Mouse (Mus musculus): Measurements from ENCODE around the gene Ppp4r1. TPM values are rescaled to one million over a fixed set of nuclear protein-coding genes. Genes with fewer than 3 reads are reported as not detected.
A peak's percentile ranks its signal among the peaks of the same experiment; 100 is the strongest.

The Ppp4r1 gene
- total RNA-seq, 2 experiments from 2014 or later = 67.6 to 72.7 TPM

DNA sequence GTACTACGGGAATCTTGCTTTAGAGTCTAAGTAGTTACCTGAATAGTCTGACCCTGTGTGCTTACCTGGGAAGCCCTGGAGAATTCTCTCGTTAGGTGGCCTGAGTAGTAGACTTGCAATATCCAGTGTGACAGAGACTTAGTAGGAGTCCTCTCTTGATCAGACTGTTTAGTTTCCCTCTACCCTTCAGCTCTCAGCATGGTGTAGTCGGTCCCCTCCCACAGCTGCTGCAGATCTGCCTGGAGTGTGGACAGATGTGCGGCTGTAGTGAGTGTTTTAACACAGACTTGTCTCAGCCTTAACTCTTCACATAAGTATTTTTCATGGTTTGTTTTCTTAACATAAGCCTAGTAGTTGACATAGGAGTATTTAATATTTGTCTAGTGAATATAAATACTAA, 19.7 kb downstream of the Ppp4r1 start:
- DNase-seq = no peak

DNA sequence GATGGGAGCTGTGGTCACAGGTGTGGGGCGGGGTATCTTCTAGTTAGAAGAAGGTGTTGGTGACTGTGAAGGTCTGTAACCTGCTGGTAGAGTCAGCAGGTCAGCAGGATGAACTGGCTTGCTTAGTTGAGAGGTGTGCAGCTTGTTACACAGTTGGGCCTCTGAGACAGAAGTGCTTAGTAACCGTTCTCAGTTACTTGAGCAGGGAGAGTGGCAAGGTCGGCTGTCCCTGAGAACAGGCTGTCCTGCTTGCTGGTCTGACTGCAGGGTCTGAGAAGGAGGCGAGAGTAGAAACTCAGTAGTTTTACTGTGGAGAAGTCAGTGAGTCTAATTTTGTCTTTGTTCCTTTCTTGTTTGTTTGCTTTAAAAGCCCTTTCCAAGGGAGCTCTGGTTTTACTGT, 23.6 kb downstream of the Ppp4r1 start:
- DNase-seq = peak in 1 of 2 experiments; percentile 45

DNA sequence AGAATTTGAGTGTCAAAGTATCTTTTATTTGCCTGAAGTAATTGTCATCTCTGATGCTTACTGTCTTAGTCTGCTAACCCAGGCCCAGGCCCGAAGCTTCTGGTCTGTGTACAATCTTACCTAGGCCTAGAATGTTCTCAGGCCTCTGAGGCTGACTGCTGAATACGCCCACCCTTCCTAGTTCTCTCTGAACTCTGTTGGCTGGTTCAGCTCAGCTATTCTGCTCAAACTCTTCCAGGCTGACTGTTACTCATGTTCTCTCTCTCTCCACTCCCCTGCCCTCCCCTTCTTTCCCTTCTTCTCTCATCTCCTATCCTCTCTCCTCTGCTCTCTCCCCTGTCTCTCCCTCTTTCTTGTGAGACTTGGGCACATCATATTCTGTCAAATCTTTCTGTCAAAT, 24.0 kb downstream of the Ppp4r1 start:
- DNase-seq = no peak

DNA sequence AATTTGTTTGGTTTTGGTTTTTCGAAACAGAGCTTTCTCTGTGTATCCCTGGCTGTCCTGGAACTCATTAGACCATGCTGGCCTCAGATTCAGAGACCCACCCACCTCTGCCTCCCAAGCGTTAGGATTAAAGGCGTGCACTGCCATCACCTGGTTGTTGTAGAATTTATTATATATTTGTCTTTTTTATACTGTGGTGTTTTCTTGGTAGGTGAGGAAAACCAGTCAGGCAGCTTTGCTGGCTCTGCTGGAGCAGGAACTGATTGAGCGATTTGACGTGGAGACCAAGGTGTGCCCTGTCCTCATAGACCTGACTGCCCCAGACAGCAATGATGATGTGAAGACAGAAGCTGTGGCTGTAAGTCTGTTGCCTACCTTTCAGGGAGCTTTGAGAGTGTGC, 28.7 kb downstream of the Ppp4r1 start:
- DNase-seq = no peak

DNA sequence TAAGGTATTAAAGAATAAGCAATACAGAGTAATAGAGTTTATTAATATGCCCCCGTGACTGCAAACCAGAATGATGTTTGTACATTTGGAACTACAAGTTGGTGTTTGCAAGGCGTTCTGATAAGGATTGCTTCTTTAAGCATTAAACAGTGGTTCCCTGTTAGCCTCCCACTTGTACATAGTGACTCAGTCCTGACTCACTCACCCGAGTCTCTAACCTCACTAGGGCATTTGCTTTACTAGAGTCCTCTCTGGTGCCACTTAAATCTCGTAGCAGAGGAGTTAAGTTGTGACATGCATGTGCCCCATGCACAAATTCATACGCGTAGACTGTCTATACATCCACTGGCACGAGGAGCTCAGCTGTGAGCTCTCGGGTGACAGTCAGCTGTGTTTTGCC, 31.4 kb downstream of the Ppp4r1 start:
- peak; percentile 22 to 27 for DNase-seq

DNA sequence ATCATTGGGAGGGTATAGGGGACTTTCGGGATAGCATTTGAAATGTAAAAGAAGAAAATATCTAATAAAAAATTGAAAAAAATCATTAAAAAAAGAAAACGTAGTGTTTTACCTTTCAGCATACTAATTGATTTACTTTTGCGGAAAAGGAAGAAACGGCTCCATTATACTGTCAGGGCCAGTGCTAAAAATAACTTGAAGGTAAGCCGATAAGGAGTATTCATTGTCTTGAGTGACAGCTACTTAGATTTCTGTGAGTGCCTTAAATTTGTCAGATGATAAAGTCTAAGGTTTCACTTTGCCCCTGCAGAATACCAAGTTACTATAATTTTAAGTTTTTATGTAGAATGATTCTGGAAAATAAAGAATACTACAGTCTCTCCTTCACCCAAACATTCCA, 37.8 kb downstream of the Ppp4r1 start:
- DNase-seq = no peak

DNA sequence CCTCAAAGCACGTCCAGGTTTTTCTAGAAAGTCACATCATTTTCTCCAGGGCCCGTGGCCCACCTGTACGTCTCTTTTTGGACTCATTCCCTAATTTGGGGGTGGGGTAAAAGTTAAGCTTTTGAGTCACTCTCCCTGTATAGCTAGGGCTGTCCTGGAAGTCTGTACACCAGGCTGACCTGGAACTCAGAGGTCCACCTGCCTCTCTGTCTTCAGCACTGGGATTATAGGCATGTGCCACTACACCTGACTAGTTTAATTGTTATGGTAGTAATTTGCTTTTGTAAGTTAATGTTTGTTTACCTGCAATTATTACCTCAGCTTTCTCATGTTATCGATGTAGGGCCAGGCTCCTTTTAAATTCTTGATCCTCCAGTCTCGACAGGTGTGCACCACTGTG, 40.0 kb downstream of the Ppp4r1 start:
- DNase-seq = no peak

DNA sequence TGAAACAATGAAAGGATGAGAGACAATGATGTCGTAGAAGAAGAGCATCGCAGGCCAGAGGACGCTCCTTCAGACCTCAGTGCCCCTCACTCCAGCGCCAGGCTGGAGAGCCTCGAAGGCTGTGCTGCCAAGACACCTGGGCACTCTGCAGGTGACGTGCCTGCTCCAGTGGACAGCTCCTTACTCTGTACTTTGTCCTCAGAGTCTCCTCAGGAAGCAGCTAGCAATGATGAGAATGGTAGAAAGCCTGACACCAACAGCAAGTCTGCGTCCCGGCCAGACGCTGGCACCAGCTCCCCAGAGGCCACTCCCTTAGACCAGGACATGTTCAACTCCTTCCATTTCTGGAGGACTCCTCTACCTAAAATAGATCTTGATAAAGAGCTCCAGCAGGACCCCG, 41.9 kb downstream of the Ppp4r1 start:
- DNase-seq = no peak

DNA sequence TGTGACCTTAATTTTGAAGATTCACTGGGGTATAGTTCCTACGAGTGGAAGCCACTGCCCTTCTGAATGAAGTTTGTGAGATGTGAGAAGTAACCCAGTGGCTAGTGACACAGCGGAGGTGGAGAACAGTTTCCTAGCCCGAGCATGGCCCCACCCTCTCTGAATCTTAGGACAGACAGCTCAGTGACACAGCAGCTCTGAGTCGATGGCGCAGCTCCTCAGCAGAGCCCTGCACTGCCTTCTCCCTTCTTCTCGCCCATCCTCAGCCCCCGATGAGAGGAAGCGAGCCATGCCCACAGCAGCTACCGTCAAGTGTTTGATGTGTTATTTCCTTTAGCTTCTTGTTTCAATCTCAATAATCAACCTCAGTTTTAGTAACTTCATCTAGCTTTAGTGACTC, 43.9 kb downstream of the Ppp4r1 start:
- no peak for DNase-seq

DNA sequence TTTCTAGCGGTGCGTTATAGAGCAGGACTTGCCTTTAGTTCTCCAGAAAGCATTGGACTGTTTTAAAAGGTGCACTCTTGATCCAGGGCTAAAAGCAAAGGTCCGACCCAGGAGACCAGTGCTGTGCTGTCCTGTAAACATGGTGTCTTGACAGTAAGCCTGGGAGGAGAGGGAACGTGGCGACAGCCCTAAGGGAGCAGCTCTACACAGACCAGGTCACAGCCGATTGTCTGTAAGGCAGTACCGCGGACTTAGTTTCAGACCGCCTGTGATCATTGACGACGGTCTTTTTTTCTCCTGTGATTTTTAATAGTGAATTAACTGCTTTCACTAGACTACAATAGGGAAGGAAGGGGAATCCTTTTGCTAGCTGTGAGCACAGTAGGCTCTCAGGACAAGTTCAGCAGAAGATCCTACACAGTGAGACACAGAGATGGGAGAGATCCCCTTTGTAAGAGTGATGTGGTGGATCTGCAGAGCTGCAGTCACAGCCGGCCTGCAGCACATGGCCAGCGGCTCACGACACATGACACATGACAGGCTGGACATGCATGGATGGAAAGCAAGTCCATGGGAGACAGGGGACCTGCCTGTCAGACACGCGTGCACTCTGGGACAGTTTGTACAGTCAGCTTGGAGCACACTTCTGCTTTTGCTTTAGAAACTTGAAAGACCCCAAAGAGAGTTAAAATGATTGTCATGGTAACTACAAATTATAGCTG, 44.9 kb downstream of the Ppp4r1 start:
- no peak for DNase-seq

DNA sequence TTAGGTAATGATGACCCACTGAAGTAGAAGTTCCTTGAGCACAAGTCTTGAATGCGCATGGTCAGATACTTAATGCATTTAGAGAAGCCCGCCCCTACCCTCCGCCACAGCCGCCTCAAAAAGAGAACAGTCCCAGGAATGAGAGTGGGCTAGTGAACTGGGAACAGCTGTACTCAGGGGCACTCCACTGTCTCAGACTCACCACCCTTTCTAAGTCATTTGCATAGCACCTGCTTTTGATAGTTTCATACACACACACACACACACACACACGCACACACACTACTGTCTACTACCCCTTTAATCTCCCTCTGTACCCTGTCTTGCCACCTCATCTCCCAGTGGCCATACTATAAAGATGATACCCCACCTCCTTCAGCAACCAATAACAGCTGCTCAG, 45.5 kb downstream of the Ppp4r1 start:
- DNase-seq = no peak

DNA sequence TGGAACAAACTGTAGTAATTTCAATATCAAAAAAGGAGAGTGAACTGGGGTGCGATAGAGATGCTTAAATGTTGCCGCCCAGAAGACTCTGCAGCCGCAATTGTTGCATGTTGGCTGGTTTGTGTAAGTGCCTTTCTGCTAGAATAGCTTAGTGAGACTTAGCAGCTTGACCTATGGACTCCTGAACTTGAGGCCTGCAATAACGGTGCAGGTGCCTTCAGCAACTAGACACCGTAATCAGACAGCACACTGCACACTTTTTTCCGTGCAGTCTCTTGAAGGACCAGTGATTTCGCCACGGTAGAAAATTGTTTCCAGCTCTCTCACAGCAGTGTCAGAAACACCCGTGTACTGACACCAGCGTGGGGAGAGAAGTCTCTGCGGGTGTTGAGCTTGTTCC, 46.6 kb downstream of the Ppp4r1 start:
- no peak for DNase-seq

DNA sequence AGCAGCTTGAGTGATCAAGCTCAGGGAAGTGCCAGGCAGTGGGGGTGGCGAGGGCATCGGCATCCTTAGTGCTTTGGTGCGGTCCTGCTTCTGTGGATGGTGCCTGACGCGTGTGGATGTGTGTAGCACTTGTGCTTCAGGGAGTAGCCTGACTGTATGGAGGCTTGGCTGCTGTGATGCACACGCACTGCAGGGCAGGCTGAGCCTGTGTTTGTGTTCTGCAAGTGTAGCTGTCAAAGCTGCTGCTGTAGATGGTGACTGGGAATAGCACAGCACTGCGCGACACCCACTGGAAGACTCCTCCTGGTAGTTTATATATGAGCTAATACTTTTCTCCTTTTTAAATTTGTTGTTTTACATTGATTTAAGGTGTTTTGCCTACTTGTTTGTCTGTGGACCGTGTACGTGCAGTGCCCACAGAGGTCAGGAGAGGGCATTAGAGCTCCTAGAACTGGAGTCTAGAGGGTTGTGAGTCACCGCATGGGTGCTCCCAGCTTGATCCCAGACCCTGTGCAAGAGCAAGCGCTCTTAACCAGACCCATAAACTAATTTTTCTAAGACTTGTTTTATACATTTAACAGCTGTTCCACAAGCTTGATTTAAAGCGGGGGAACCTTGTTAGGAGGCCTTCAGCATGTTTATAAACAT, 48.0 kb downstream of the Ppp4r1 start:
- DNase-seq = peak; percentile 28 to 50

DNA sequence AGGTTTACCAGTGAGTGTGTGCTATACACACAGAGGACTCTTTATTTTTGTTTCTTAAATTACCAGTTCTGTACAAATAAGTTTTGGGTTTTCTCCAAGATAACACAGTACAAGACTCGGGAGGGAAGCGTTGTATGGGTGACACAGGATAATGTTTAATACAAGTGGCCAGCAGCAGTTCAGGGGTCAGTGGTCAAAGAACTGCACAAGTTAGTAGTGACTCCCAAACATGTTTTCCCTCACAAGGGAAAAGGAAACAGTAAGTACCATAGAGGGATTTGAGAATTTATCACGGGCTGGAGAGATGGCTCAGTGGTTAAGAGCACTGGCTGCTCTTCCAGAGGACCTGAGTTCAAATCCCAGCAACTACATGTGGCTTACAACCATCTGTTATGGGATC, 51.5 kb downstream of the Ppp4r1 start:
- DNase-seq = no peak

DNA sequence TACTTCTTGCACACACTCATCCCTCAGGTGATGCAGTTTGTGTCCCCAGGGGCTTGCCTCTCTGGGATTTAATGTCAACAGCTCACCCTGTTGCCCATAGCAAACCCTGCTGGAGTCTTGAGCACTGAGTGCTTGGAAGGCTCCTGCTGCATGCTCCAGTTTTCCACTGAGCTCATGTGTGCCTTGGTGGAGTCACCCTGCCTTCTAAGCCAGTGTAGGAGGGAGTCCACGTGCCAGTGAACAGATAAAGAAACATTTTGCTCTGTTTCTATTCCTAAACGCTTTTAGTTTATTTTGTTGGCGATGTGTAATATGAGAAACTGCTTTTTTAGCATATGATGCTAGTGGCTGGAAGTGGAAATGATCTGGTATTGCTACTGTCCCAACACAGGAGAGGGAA, 54.4 kb downstream of the Ppp4r1 start:
- DNase-seq = no peak

DNA sequence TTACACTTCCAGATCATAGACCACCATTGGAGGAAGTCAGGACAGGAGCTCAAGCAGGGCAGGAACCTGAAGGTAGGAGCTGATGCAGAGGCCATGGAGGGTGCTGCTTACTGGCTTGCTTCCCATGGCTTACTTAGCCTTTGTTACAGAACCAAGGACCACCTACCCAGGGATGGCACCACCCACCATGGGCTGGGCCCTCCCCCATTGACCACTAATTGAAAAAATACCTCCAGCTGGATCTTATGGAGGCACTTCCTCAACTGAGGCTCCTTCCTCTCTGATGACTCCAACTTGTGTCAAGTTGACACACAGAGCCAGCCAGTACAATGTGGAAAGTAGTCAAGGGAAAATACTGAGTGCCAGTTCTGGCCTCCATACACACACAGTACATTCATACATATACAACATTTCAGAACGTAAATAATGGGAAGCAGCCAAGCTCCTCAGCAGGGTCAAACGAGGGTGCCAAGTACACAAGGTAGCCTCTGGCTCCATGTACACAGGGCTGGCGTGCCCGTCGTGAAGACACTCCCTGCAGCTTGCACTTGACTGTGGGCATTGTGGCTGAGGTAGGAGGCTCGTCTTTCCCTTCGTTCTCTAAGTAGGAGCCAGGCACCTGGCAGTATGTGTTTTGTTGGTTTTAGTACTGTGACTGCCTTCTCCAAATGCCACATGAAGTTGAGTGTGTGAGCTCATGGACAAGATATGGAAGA, 57.3 kb downstream of the Ppp4r1 start:
- DNase-seq = no peak

DNA sequence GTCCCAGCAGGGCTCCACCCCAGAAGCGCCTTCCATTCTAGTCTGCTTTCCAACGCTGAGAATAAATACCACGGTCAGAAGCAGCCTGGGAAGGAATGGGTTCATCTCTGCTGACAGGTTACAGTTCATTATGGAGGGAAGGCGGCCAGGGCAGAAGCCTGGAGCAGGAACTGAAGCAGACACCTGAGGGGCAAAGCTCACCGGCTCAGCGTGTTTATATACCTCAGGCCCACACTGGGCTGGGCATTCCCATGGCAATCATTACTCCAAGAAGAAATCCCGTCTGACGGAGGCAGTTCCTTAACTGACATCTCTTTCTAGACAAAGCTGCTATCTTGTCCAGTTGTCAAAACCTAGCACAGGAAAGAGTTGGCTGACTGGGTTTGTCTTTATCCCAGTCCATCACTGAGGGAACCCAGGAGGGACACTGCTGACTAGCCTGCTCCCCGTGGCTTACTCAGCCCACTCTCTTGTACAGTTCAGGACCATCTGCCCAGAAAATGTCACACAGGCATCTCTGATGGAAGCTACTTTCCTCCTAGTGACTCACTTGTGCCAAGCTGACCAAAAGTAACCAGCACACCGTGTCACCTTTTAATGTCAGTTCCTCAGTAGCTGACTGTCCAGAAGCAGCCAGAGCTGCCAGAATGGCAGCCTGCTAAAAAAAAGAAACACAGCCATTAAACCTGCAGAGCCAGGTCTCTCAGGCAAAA, 60.5 kb downstream of the Ppp4r1 start:
- DNase-seq = peak in 1 of 2 experiments; percentile 13

DNA sequence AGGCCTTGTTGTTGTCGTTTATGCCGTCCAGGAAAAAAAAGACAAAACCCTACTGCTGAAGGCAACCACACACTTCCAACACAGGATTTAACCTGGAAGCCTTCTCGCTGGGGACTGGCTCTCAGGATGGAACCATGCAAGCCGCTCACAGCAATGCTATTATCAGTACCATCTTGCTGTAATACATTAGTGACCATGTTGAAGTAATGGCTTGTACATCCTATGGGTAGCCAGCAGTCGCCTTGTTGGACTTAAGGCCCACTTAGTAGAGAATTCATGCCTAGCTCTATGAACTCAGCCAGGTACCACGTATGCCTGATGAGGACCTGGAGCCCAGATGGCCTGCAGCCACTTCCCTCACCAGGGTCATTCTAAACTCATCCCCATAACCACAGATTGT, 63.0 kb downstream of the Ppp4r1 start:
- DNase-seq = no peak

DNA sequence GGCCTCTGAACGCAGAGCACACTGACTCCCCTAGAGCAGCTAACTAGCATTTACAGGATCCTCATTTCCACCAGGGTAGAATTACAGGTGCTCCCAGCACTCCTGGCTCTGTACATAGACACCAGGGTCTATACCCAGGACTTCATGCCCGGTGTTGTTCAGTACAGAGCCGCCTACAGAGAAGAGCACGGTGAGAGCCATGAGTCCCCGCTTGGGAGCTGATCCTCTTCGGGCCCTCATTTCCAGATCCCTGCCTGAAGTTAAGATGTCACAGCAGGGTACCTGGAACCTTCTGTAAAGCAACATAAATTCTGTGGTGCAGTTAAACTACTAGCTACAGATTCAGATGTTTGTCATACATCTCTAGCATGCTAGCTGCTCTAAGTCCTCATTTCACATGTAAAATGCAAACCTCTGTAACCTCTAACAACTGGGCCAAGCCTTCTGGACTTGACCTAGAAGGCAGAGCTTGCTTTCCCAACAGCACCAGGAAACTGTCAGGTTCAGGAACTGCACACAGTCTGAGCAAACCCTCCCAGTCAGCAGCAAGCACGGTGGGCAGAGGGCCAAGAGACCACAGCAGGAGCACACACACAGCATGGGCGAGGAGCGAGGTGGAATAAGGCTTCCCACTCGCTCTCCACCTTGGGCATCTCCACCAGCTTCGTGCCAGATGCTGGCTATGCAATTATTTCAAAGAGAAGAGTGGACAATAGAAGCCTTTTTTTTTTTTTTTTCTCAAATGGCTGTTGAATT, 65.5 kb downstream of the Ppp4r1 start:
- DNase-seq = no peak

DNA sequence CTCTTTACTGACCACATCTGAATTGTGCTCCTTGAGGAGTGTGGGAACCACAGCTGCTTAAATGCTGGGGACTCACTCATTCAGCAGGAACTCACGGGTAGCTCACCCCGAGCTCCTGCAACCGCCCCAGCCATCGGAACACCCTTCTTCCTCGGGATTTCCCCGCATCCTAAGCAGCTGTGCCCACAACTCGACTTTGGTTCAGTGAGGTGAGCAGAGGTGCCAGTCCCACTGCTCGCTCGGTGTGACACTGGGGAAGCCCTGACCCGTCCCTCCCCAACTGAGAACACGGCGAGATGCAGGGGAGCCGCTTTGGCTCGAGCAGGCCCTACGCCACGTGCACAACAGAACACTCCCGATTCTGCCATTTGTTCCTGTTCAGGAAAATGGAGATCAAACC, 68.1 kb downstream of the Ppp4r1 start:
- DNase-seq = no peak

DNA sequence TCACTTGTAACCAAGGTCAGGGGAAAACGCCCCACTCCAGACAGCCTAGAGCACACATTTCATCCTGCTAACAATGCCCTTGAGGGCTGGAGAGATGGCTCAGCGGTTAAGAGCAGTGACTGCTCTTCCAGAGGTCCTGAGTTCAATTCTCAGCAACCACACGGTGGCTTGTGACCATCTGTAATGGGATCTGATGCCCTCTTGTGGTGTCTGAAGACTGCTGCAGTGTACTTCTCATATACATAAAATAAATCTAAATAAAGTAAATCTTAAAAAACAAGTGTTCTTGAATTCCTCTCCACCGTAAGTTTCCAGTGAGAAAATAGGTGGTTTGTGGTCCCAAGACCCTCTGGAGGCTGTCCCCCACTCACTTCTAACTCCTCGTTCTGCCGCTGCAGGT, 69.4 kb downstream of the Ppp4r1 start:
- DNase-seq = no peak

DNA sequence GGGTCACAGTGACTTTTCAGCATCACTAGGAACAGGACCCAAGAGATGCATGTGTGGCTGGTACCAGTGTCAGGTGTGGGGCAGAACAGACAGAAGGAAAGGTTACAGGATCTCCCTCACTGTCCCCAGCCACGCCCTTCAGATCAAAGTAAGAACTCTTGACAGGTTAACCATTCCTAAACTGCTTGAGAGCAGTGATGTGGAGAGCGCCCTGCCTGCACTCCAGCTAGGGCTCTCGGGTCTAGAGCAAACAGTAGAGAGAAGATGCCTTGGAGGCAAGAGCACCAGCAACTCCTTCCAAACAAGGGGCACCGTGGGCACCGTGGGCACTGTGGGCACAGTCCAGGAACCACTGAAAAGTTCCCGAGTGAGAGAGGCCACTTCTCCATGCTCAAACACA, 71.0 kb downstream of the Ppp4r1 start:
- no peak for DNase-seq

Measured in adrenal gland, postnatal 36 days (tissue).